Mouse (Mus musculus) CH12.LX (cell line): ENCODE data around the gene Rassf2.

Experiments
- CHD1 ChIP-seq: IDR thresholded peaks from 2 replicates; pipeline ENCODE4 v1.6.1; 2012; ENCODE audit warnings: low read depth, low read length, improper control_type of control experiment, inconsistent platforms
- CTCF ChIP-seq, 2 experiments: IDR thresholded peaks in 1 of 2; conservative IDR thresholded peaks in 1 of 2; 2 replicates each; pipeline ENCODE4 v1.5.1; 2011 to 2012; ENCODE audit warnings: low read depth in 2 of 2, low read length in 2 of 2, improper control_type of control experiment in 1 of 2, inconsistent platforms in 1 of 2, mild to moderate bottlenecking in 1 of 2, moderate library complexity in 1 of 2
- E2F4 ChIP-seq: IDR thresholded peaks from 2 replicates; pipeline ENCODE4 v1.6.1; 2011; ENCODE audit warnings: low read depth, low read length, improper control_type of control experiment; ENCODE audit not compliant: insufficient replicate concordance
- EP300 ChIP-seq: IDR thresholded peaks from 2 replicates; pipeline ENCODE4 v1.6.1; 2011; ENCODE audit warnings: low read length, improper control_type of control experiment
- MEF2A ChIP-seq: IDR thresholded peaks from 2 replicates; pipeline ENCODE4 v1.6.1; 2014; ENCODE audit warnings: low read depth, mild to moderate bottlenecking, inconsistent platforms, low read length, improper control_type of control experiment, borderline replicate concordance
- MXI1 ChIP-seq: IDR thresholded peaks from 2 replicates; pipeline ENCODE4 v1.6.1; 2011; ENCODE audit warnings: mild to moderate bottlenecking, low read depth, low read length, improper control_type of control experiment
- POLR2A ChIP-seq: IDR thresholded peaks from 2 replicates; pipeline ENCODE4 v1.6.1; 2011; ENCODE audit warnings: low read depth, mild to moderate bottlenecking, improper control_type of control experiment, low read length
- POLR2AphosphoS2 ChIP-seq: IDR thresholded peaks from 2 replicates; pipeline ENCODE4 v1.6.1; 2011; ENCODE audit warnings: low read depth, low read length, improper control_type of control experiment
- SIN3A ChIP-seq: IDR thresholded peaks from 2 replicates; pipeline ENCODE4 v1.6.1; 2012; ENCODE audit warnings: low read length, improper control_type of control experiment, inconsistent platforms
- TCF12 ChIP-seq: IDR thresholded peaks from 2 replicates; pipeline ENCODE4 v1.6.1; 2014; ENCODE audit warnings: low read depth, mild to moderate bottlenecking, inconsistent platforms, low read length, improper control_type of control experiment
- UBTF ChIP-seq: IDR thresholded peaks from 2 replicates; pipeline ENCODE4 v1.6.1; 2012; ENCODE audit warnings: low read depth, mild to moderate bottlenecking, inconsistent platforms, low read length, improper control_type of control experiment, moderate library complexity
- USF1 ChIP-seq: IDR thresholded peaks from 2 replicates; pipeline ENCODE4 v1.6.1; 2014; ENCODE audit warnings: low read depth, mild to moderate bottlenecking, inconsistent platforms, low read length, improper control_type of control experiment

GRCm38 (mm10) chr2:132006561-132007474, 23.2 kb downstream of the Rassf2 start:
- TF ChIP-seq CTCF (conservative IDR thresholded peaks at IDR 0.05 in 1 of 2, IDR thresholded peaks at IDR 0.05 in 1 of 2; ENCODE audit: low read depth in 2 of 2, low read length in 2 of 2): no peak
- TF ChIP-seq EP300: peak; percentile 70
- TF ChIP-seq E2F4: no peak
- no peak for TF ChIP-seq USF1
- TF ChIP-seq UBTF: no peak
- TF ChIP-seq POLR2AphosphoS2: no peak
- peak; percentile 23; the same call in 1 of the 2 replicates for TF ChIP-seq POLR2A
- no peak for TF ChIP-seq CHD1
- TF ChIP-seq TCF12: peak; percentile 34; the same call in 1 of the 2 replicates
- peak; percentile 58; the same call in 1 of the 2 replicates for TF ChIP-seq SIN3A
- TF ChIP-seq MXI1: peak; percentile 36; the same call in 1 of the 2 replicates
- TF ChIP-seq MEF2A: no peak
